Mouse (Mus musculus): ENCODE measurements around the gene Lbx1.

Gene Lbx1

DNA sequence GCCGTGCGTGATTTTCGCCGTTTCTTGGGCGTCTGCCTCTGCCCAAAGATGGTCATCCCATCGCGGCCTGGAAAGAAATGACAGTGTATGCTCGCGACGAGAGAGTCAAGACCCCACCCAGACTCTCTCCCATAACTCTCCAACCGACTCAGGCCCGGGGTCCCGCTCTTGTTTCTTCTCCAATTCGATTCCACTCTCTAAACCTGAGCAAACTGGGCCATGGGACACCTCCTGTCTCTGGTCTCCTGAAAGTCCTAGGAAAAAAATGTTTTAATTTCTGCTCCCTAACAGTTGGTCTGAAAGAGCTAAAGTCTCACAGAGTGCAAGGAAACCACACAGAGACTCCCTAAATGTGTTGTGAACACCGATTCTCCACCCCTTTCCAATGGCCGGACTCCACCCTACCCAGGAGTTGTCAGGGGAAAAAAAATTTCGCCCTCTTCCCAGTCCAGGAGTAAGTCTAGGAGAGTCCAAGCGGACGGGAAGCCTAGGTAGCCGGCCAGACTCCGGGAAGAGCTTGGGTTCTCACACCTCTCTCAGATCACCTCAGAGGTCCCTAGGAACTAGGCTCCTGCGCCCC lies 1.3 kb downstream of the Lbx1 start:
- DNase-seq (ENCODE audit: low spot score in 2 of 2): no peak

DNA sequence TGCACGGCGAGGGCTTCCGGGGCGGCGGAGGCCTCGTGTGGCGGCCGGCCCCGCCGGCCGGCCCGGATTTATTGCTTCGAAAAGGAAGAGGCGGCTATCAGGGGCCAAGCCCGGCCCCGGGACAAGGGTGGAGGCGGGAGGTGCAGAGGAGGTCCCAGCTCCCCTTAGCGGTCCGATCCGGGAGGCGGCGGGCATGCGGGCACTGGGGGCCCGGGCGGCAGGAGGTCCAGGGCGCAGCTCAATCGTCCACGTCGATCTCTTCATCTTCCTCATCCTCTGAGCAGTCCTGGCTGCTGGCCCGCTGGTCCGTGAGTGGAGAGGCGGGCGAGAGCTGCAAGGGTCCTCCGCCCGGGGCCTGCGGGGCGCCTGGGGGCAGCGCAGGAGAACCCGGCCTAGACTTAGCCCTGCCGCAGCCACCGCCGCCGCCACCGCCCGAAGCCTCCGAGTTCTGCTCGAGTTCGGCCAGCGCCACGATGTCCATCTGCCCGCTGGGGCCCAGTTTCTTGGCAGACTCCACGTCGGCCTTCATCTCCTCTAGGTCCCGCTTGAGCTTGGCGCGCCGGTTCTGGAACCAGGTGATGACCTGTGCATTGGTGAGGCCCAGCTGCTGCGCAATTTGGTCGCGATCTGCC lies 2.0 kb downstream of the Lbx1 start:
- no peak for DNase-seq (ENCODE audit: low spot score in 2 of 2)

DNA sequence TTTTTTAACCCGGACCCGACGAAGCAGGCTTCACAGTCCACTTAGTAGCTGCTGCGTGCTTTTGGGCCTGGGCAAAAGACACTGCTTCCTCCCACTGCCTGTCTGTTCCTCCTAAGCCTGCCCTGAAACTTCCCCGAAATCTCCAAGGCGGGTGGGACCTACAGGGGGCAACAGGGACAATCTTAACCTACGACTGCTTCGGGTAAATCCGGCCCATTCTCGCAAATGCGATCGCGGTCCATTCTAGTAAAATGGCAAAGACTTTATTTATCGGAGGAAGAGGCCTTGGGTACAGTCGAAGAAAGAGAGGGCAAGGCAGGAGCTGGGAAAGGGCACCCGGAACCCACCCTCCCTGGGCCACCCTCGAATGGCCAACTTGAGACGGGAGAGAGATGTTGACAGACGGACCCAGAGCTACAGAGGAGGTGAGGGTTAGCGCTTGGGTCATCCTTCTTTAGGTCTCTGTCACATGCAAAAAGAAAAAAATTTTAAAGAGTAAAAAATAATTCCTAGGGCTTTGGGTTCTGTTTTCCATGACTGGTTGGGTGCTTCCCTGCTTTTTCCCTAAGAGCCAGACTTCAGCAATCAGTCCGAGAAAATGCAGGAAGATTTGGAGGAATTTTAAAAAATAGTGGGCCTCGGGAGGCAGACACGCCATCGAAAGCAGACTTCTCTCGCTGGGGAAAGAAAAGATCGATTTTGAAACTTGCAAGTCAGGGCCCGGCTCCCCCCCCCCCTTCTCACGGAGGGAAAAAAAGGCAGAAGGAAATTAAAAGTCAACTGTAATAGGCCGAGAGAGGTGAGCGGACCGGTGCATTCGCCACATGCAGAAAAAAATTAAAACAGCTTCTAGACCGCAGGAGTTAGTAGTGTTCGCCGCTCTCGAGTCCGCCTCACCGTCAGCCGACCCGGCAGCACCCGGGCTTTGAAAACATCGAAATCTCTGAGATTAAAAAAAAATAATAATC lies 2.9 kb downstream of the Lbx1 start:
- DNase-seq (ENCODE audit: low spot score in 2 of 2): no peak

DNA sequence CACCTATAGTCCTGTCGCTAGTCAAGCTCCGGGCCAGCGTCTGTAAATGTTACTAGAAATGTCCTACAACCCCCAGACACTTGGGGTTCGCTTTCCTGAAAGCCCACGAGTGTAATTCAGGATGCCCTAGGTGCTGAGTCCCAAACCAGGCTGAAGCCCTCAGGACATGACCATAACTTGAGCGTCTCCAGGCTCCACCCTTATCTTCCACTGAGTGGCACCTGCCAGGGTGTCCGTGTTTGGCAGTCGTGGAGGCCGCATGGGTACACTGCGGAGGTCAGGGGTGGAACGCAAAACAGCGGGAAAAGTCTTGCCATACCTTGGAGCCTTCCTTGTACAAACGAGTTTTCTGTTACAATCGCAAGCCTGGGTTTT lies 3.6 kb downstream of the Lbx1 start:
- DNase-seq (ENCODE audit: low spot score in 2 of 2): no peak

DNA sequence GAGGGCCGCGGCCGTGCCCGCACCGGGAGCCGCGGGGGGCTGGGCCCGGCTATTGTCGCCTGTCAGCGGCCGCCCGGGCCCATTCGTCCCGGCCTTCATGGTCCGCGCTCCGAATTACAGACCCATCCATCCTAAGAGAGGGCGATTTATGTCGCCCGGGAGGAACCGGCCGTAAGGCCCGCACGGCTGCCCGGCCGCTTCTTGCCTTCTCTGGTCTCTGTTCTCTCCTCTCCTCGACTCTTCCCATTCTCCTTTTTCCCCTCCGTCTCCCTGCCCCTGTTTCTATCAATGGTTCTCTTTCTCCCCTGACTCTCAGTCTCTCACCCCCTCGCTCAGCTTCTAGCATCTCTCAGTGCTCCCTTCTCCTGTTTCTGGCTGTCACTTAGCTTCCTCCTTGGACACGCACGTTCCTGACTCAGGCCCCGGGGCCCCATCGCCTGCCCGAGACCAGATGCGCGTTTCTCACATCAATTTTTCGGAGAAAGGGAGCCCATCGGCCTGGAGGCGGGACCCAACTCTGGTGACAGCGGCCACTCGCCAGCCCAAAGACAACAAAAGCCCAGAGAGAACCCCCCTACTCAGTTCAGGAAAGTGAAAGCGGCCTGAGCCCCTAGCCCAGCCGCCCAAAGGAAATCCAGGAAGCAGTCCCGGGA lies 4.1 kb downstream of the Lbx1 start:
- no peak for DNase-seq (ENCODE audit: low spot score in 2 of 2)

DNA sequence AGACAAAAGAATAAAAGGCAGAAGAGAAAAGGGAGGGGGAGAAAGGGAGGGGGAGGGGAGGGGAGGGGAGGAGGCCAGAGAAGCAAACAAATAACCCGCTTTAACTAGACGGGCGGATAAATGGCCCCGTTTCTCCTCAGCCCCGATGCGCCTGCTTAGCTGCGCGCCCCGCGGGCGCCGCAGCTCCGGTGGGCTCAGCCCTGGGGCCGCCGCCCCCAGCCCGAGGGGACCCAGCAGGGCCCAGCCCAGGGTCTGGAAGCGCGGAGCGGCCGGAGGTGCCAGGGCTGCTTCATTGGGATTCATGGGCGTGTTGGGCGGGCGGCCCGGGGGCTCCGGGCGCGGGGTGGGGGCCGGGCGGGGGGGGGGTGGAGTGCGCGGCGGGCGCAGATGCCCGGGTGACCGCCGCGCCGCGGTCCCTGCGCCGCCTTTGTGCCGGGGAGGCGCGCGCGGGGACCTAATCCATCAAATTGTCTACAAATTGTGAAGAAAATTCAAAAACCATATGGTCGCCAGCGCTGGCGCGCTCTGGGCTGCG lies 4.7 kb downstream of the Lbx1 start:
- no peak for DNase-seq (ENCODE audit: low spot score in 2 of 2)

DNA sequence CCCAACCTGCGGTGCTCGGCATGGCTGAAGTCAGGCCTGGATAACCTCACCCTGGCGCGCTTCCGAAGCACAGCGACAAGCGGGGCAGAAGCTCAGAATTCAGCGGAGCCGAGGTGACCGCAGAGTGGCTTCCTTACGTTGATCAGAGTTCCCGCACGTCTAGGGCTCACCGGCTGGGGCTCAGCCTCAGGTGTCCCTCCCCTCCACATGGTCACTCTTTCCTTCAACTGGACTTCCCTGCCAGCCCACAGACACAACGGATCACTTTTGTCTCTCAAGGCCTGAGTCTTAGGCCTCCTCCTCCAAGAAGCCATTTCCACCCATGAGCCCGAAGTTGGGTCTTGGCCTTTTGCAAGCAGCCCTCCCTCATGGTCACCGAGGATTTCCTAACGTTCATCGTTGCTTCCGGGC lies 5.4 kb downstream of the Lbx1 start:
- no peak for DNase-seq (ENCODE audit: low spot score in 2 of 2)

DNA sequence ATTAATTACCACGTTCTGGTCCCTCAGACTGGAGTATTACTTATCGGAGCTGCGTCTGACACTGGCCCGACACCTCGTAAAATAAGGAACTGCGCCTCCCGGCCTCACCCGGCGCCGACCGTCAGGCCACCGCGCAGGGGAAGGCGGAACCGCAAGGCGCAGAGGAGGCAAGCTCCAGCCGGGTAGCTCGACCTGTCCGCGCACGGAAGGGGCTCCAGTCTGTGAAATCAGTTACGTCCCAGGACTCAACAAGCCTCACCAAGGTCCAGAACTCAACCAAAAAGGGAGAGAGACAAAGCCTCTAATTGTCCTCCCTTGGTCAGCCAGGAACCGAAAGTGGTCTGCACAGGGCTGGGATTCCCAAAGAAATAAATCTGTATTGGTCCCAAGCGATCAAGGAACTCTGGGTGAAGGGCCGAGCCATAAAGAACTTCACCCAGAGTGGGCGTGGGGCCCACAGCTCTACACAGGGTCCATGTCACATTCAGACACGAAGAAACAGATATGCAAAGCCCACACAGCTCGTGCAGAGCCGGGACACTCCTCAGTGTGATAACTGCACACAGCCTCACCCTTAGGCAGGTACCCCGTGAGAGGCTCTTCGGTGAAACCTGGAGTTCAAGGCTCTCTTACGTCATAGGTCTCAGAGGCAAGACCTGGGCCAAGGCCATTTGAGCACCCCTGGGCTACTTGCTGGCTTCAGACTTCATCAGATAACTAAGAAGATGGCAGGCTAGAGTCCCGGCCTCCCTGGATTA lies 6.1 kb downstream of the Lbx1 start:
- DNase-seq (ENCODE audit: low spot score in 2 of 2): no peak

DNA sequence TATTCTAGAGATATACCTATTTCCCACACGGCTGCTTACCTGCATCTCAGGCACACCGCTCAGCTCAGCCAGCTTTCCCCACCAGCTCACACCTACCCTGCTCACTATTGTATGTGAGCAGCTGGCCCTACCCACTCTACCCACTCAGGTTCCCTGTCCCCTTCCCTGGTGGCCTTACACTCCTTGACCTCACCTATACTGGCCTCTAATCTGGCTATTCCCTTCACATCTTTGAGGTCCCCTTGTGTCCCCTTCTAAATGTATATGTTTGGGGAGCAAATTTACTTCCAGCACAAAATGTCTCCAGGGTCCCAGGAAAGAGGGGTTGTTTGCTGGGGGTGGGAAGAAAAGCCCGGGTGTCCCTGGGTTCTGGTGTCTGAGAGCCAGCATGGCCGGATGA lies 6.8 kb downstream of the Lbx1 start:
- no peak for DNase-seq (ENCODE audit: low spot score in 2 of 2)

DNA sequence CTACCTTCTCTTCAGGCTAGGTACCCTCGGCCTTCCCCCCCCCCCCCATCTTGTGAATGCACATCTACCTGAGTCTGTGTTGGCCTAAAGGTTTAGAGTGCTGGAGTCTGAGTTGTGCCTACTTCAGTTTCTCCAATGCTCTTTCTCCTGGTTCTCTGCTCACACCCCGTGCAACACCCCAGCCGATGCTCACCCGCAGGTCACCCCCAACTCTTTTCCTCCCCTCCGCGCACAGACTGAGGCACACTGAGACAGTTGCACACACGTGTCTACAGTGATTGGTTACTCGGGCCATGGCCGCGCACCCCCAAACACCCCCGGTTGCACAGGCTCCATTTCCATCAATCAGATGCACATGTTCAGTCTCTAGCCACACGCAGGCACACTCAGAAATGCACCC lies 7.5 kb downstream of the Lbx1 start:
- no peak for DNase-seq (ENCODE audit: low spot score in 2 of 2)

DNA sequence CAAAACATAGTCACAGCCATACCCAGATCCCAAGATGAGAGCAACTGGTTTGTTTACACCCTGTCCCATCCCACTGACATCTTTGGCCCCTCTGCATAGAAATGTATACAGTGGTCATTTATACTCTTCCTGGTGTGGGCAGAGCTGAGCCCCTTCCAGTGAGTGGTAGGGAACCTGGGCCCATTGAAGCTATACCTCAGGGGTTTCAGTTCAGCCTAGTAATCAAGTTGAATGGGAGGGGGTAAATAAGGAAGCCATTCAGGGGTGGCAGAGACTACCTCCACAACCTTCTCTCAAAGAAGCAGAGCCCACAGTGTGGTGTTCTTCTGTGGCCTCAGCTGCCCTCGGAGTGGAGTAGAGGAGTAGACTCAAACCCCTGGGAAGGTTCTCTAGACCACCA lies 7.9 kb downstream of the Lbx1 start:
- no peak for DNase-seq (ENCODE audit: low spot score in 2 of 2)

DNA sequence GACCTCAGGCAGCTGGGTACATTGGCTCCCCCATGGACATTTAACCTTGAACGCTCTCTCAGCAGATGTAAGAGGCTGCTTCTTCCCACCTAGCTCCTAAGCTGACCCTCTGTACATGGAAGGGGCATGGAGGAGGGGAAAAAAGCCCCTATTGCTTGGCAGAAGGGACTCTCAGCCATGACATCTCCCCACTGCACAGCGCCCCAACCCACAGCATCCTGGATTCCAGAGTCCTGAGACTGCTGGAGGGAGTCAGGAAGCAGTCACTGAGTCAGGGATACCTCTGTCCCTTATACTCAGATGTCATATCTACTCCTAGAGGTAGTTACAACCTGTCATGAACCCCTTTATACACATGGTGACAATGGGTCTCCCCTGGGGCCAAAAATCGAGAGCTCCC lies 8.6 kb downstream of the Lbx1 start:
- DNase-seq (ENCODE audit: low spot score in 2 of 2): no peak

DNA sequence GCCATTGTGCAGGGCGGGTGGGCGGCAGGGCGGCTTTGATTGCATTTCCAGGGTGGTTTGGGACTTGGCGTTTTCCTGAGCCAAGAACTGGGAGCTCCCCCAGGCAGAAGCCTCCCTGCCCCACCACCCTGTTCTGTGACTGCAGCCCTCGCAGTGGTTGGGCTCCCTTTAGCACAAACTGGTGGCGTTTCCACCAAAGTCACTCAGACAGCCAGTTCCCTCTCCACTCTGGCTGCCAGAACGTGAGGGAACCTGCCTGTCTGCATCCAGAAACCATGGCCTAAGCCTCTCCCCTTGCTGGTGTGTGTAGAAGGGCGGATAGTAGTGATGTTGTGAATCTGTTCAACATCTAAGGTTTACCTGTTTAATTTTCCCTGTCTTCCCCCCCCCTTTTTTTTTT lies 9.4 kb downstream of the Lbx1 start:
- DNase-seq (ENCODE audit: low spot score in 2 of 2): no peak

DNA sequence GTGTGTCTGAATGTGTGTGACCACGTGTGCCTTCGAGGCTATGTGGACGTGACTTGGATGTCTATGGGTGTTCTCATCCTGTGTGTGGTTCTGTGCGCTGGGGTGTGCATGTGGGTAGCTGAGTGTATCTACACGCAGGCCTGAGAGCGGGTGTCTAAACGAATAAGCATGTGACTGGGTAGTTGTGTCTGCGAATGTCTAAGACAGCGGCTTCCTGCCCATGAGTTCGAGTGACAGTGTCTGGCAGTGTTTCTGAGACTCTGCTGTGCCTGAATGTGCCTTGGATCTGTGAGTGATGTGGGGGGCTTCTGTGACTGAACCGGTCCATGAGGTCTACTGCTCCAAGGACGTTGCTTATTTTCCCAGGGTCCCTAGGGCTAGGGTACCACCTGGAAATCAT lies 10.5 kb downstream of the Lbx1 start:
- DNase-seq (ENCODE audit: low spot score in 2 of 2): no peak

DNA sequence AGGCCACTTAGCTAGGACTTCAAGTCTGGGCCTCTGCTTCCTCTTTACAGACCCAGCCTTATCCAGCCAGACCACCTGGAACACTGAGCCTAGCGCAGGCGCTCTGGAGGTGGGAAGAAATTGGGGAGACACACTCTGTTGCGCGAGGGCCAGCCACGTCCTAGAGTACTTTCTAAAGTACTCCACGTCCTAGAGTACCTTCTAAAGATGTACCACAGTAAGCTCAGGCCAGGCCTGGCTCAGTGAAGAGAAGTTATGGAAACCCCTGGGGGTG lies 11.4 kb downstream of the Lbx1 start:
- no peak for DNase-seq (ENCODE audit: low spot score in 2 of 2)

DNA sequence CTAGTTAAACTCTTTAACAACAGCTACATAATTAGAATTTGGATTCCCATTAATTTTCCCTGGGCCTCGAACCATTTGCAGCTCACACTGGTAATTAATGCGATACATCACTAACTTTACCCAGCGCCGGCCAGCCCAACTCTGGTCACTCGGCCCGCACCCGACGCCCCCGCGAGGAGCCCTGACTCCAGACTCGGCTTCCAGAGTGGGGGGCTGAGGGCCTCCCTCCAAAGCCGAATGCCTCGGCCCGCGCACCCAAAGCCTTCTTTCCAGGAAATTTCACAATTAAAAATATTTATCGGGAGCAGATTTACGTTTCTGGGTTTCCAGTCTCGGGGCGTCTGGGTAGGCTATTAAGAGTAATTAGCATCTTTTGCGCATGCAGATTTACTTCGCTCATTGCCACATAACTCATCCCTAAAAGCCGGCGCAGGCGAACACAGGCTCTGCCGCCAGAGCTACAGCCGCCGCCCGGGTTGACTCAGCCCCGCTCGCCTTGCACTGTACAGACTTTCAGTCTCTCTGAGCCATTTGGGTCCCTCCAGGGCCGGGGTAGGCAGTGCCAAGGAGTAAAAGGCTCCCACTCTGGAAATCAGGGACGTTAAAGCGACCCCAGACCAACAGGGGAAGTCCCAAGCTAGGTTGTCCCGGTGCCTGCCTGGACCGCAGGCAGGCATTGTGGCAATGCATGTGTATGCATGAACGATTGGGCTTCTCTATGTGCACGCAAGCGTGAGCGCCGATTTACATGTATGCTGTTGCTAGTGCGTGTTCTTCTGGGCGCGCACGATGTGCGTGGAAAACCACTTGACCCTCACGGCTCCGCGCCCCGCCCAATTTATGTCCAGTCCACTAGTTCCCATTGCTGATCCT lies 12.0 kb downstream of the Lbx1 start:
- DNase-seq (ENCODE audit: low spot score in 2 of 2): no peak

DNA sequence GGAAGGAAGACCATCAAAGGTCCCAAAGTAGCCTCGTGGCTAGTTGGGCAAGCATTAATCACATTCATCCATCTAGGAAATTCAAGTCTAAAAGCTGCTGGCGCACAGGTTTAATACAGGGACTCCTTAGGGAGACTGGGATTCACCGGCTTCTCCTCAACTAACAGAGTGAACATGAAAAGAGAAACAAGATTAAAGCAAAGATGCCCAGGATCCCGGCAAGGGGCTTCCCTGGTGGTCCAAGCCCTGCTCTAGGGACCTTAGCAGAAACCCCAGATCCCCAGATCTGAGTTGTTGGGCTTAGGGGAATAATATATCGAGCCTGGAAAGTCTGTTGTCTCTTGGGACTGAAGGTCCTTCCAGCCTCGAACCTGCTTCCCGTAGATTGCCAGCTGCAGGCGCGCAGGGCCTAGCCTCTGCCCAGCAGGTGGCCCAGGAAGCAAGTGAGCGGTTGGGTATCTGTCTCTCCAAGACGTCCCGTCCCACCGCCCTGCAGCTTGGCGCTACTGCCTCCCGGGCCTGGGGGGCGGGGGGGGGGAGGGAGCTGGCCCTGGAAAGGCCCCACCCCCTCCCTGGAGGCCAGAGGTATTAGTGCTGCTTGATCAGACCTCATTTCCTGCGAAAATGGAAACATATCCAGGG lies 13.3 kb downstream of the Lbx1 start:
- DNase-seq (ENCODE audit: low spot score in 2 of 2): no peak

DNA sequence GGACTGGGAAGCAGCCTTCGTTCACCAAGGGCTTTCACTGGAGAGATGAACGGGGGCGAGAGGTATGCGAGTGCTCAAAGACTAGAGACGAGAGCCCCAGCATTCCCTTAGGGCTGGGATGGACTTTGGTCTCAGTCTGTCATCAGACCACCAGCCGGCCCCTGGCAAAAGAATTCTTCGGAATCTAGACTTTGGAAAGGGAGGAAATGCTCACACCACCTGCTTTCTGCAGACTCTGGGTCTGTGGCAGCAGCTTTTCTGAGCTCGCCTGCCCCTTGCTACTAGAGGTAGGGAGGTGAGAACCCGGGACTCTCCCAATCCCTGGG lies 14.2 kb downstream of the Lbx1 start:
- no peak for DNase-seq (ENCODE audit: low spot score in 2 of 2)

DNA sequence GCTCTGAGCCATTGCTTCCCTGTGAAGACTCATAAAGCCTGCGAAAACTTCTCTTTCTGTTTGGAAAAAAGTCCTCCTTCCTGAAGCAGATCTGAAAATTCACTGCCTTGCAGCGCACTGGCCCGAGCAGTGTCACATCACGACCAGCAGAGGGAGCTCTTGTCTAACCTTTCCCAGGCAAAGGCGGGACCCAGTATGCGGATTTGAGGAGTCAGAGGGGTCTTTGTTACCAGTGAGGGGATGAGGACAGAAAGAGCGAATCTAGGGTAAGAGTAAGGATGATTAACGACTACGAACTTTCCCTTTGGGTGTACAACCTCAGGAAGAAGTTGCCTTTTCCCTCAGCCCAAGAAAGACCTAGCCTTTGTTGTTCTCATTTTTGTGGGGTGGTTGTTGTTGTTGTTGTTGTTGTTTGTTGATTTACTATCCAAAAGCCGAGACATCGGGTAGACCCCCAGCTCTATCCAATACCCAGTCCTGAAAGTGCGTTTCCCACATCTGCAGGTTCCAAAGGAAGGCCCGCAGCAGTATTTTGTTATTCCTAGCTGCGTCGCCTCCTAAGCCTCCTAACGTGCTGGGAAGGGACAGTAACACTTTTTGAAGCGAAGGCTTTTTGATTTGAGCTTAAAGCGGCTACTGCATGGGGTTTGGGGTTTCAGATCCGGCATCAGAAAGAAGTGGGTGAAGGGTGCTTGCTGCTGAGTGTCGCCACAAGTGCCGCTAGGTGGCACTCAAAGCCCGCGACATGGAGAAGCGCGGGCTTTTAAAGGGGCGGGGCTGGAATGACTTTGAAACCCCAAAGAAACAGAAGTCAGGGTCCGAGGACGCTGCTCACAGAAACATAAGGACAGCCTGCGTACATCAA lies 14.8 kb downstream of the Lbx1 start:
- no peak for DNase-seq (ENCODE audit: low spot score in 2 of 2)
